Mouse (Mus musculus) left cerebral cortex, postnatal 4 days (tissue): ENCODE measurements around the gene Ndufs1. TPM values are rescaled to one million over a fixed set of nuclear protein-coding genes. Genes with fewer than 3 reads are reported as not detected.
A peak's percentile ranks its signal among the peaks of the same experiment; 100 is the strongest.
"Not testable (repeated sequence)": the region's sequence is repeated elsewhere in the genome, so short reads cannot be mapped to it uniquely, and the experiment has no call there.

ENCODE experiments used
- DNase-seq: peaks from one replicate; pipeline ENCODE4 v3.0.0-alpha.2; 2022
- intact Hi-C: fragments of 180-260 bp; cut with DNase I; formaldehyde crosslinking; loops from one replicate; pipeline ENCODE4 v1.15.1; 2025
- total RNA-seq, 2 experiments: library from RNA; stranded (reverse); gene quantifications; 2 replicates each; pipeline ENCODE4 v1.2.3; 2021

Gene Ndufs1
- total RNA-seq, 2 experiments from 2014 or later, result 101 to 107 TPM

GRCm38 (mm10) chr1:63185430-63185829 is 8.8 kb upstream of the Ndufs1 start:
- DNase-seq, intact Hi-C loops: not testable (repeated sequence)

DNA sequence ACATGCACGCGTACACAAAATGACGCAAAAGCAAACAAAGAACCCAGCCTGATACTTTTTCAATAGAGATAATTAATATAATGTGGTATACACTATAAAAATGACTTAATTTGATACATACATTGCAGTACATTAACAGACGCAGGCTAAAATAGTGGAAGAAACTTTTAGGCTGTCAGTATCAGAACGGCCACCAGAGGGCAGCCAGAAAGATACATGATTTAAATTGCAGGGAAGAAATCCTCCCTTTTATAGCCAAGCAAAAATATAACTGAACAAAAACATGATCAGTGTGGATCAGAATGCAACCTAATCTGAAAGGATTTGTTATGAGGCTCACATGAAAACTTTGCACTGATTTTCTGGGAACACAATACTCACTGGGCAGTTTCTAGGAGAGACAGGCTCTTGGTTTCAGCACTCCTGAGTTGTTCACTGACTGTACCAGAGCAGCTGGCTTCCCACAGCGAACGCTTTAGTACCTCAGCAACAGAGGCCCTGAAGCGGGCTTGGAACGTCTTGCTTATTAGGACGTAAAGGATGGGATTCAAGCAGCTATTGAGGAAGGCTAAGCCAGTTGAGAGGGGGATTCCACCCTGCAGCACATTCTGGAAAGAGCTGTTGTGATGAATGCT is 6.1 kb upstream of the Ndufs1 start:
- DNase-seq, result peak; percentile 50
- intact Hi-C loops, result loop anchor here (5.0 kb wide), 1 partner anchor 70 kb away; no protein-coding TSS in a partner anchor

- DNase-seq, result peak; percentile 73
- intact Hi-C loops, result loop anchor here (5.0 kb wide), 1 partner anchor 70 kb away; no protein-coding TSS in a partner anchor
Observed at GRCm38 (mm10) chr1:63182212-63182611, 5.6 kb upstream of the Ndufs1 start.

DNA sequence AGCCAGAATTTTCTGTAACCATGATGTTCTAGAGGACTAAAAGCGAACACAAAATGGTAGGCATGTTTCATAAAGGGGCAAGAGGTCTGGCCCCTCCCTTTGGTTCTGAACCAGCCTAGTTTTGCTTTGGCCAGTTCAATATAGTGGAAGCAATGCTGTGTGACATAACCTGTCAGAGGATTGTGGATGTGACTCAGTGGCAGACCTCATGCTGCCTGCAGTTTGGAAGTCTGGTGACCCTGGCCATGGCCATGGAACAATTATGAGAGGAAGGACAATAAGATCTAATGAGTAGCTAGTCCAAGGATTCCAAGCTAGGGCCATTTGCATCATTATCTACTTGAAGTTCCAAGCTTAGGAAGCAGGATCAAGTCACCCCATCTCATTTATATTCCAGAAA is 4.8 kb upstream of the Ndufs1 start:
- intact Hi-C loops, result loop anchor here (5.0 kb wide), 1 partner anchor 71 kb away; no protein-coding TSS in a partner anchor

GRCm38 (mm10) chr1:63181019-63181418 is 4.4 kb upstream of the Ndufs1 start:
- peak; percentile 94 for DNase-seq
- intact Hi-C loops, result loop anchor here (5.0 kb wide), 1 partner anchor 71 kb away; no protein-coding TSS in a partner anchor

More for the DNA sequence above, 4.8 kb upstream of the Ndufs1 start:
- DNase-seq, result no peak

GRCm38 (mm10) chr1:63180575-63180974 is 3.9 kb upstream of the Ndufs1 start:
- DNase-seq, result not testable (repeated sequence)
- intact Hi-C loops, result loop anchor here (5.0 kb wide), 1 partner anchor 72 kb away; no protein-coding TSS in a partner anchor

GRCm38 (mm10) chr1:63180122-63180521 is 3.5 kb upstream of the Ndufs1 start:
- intact Hi-C loops, result loop anchor here (5.0 kb wide), 1 partner anchor 72 kb away; no protein-coding TSS in a partner anchor

DNA sequence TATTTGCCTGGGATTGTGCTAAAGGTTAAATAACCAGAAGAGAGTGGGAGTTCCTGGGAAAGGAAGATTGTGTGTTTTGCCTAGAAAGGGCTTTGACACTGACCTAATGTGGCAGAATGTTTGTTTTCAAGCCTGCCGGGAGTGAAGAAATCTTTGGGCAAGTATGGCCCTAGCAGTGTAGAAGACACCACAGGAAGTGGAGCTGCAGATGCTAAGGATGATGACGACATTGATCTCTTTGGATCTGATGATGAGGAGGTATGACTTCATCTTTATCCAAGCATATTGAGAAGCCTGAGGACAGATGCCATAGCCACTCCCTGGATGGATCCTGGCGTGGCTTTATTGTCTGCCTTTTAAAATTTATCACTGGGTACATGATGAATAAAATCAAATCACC is 1.7 kb upstream of the Ndufs1 start:
- DNase-seq, result no peak
- intact Hi-C loops, result no loop called here

More at GRCm38 (mm10) chr1:63180122-63180521, 3.5 kb upstream of the Ndufs1 start:
- no peak for DNase-seq

DNA sequence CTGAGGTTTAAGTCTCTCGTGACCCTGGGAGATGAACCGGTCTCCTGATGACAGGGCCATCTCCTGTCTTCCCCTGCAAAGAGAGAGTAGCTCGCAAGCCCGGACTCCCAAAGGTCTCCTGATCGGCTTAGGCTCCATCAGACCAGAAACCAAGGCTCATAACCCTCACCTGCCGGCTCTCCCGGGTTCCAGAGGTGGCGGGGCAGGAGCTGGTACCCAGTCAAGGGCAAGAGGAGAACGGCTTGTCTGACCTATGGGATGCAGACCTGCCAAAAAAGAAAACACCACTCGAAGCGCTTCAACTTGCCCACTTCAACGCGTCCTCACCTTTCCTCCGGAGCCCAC is 402 bp downstream of the Ndufs1 start:
- intact Hi-C loops, result no loop called here
- DNase-seq, result no peak

GRCm38 (mm10) chr1:63175853-63176252 is 780 bp downstream of the Ndufs1 start:
- DNase-seq, result no peak
- intact Hi-C loops, result no loop called here

DNA sequence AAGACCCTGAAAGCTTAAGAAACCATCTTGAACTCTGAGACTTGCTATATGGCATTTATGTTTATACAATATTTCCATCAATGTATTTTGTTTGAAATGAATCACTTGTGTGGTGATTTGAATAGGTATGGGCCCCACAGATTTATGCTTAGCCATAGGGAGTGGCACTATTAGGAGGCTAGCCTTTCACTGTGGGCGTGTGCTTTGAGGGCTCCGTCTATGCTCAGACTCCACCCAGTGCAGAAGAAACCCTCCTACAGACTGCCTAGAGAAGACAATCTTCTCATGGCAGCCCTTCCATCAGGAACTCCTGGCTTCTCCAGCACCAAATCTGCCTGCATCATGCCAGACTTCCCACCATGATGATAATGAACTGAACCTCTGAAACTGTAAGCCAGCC is 8.0 kb downstream of the Ndufs1 start:
- no peak for DNase-seq
- intact Hi-C loops, result no loop called here

DNA sequence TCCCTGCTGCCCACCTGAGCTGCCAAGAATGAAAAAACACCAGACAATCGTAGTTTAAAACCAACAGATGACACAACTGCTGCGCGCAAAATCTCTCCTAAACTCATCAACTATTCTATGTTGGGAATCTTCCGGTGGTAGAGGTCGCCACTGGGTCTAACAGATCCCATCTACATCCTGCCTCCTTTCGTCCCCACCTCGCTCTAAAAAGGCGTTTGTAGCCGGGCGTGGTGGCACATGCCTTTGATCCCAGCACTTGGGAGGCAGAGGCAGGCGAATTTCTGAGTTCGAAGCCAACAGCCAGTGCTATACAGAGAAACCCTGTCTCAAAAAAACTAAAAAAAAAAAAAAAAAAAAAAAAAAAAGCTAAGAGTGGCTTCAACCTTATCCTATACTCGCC is 36.4 kb downstream of the Ndufs1 start:
- DNase-seq, result no peak
- intact Hi-C loops, result no loop called here

GRCm38 (mm10) chr1:63138586-63138985 is 38.0 kb downstream of the Ndufs1 start:
- intact Hi-C loops, DNase-seq: not testable (repeated sequence)

DNA sequence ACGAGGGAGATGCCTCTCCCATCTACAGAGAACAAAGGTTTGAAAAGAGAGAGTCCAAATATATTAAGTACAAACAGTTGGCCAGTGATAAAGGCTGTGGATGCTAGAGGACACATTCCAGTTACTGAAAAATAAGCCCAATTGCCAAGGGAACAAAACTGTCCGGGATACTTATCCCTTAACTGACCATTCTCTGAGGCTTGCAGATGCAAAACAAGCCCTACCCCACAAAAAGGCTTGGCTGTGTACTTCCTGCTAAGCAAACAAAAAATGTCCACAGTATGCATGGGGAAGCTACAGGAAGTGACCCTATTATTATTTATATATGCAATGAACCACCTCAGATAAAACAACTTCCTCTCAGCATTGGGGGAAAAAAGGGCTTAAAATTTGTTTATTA is 38.7 kb downstream of the Ndufs1 start:
- no peak for DNase-seq
- intact Hi-C loops, result no loop called here

GRCm38 (mm10) chr1:63134530-63134929 is 42.1 kb downstream of the Ndufs1 start:
- intact Hi-C loops, result no loop called here
- DNase-seq, result no peak

DNA sequence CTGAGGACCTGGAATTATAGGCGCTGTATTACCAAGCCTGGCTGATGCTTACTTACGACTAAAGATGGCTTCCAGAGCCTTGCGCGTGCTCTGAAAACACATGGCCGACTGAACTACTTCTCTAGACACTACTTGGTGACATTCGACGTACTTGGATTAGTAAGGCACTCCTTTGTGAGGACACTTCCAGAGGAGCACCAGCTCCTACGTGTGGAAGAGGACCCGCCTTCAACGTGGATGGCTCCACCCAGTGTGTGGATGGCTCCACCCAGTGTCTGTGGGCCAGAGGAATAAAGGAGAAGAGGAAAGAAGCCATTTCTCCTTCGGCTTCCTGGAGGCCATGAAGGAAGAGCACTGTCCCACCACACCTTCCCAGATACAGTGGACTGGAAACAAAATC is 44.9 kb downstream of the Ndufs1 start:
- intact Hi-C loops, result no loop called here
- no peak for DNase-seq

DNA sequence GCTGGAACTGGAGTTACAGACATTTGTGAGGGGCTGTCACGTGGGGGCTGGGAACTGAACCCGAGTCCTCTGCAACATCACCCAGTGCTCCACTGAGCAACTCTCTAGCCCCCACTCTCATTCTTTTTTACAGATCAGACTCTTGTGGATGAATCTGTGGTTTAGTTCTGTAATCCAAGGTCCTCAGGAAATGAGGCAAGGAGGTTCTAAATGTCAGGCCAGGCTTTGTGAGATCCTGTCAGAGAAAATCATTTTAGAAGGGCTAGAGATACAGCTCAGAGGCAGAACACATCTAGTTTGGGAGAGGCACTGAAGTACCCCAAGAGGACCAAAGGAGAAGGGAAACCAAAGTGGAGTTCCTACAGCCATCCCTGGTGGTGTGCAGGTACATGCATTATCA is 45.8 kb downstream of the Ndufs1 start:
- no peak for DNase-seq
- intact Hi-C loops, result no loop called here

DNA sequence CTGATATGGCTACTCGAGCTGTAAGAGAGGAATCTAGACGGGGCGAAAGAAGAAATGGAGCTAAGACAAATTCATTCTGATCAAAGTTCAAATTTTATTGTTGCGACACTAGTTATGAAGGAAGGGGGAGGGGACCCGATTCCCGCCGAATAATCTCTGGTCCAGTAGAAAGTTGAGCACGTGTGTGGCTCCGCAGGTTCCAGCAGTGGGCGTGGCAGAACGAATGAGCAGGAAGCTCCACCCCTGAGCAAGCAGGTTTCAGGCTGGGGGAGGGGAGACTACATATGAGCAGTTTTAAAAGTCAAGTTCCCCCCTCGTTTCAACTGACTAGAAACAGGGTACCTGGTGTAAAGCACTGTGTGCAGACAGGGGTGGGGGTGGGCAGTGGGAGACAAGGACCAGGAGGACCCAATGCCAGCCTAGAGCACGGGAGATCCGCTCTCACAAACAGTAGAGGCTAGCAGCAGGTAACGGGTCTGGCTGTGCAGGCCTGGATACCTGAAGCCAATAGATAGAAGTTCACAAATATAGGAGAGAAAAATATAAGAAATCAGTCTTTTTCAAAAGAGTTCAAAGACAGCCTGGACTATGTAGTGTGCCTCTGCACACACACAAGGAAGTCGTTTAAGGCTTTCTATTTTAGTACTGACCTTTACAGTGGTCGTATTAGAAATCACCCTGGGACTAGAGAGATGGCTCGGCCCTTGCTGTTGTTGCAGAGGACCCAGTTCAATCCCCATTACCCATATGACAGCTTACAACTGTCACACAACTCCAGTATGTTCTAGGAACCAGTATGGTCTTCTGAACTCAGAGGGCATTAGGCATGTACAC is 46.6 kb downstream of the Ndufs1 start:
- intact Hi-C loops, result no loop called here
- DNase-seq, result no peak

GRCm38 (mm10) chr1:63129273-63129672 is 47.4 kb downstream of the Ndufs1 start:
- DNase-seq, result no peak
- intact Hi-C loops, result no loop called here

DNA sequence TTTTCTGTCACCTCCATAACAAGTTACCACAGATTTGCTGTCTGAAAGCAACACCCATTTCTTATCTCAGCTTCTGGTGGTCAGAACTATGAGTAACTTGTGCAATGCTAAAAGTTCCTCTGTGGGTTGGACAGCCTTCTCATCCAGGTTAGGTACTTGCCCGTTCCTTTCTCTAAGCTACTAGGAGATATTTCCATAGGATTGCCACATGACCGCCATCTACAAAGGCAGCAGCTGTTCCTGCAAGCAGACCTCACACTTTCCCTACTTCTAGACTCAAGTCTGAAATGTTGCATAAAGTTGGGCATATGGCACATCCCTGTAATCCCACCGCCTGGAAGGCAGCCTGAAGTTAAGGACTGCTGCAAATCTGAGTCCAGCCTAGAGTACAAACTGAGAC is 50.4 kb downstream of the Ndufs1 start:
- DNase-seq, result no peak
- intact Hi-C loops, result no loop called here

- DNase-seq, result no peak
- intact Hi-C loops, result no loop called here
Observed at GRCm38 (mm10) chr1:63123823-63124450, 52.7 kb downstream of the Ndufs1 start.
